Mouse (Mus musculus): ENCODE measurements around the gene Fam57a. TPM values are rescaled to one million over a fixed set of nuclear protein-coding genes. Genes with fewer than 3 reads are reported as not detected.

Gene Fam57a
- polyA plus RNA-seq (2016; fragmentation: Nextera tagmentation; extraction: Ambion mirVana), result 32.2 and 32.4 TPM in 2 replicates

- peak within 1 kb of the TSS; percentile 95 for H3K4me3 ChIP-seq
- no peaks in the 10 kb centered on the region for H3K27me3 ChIP-seq (ENCODE audit: low read depth, poor library complexity, severe bottlenecking)
- H3K9me3 ChIP-seq (replicated peaks), result no peaks in the 10 kb centered on the region
- H3K27ac ChIP-seq (replicated peaks), result peak within 1 kb of the TSS; percentile 85
- H3K4me1 ChIP-seq, result peaks cover 19% of the 10 kb centered on the region
- DNase-seq (ENCODE audit: low spot score), result peak; percentile 87
- no peaks in the 10 kb centered on the region for H3K36me3 ChIP-seq
- under 1% methylated on average over 37 of the region's 37 CpGs for WGBS
These were observed at the start of gene Fam57a, which contains the start of gene Vps53 for GRCm38 (mm10) chr11:76179495-76180145. Gene Fam57a, plus strand, starts transcription at chr11:76179671. Gene Vps53, minus strand, starts transcription at chr11:76179647.

GRCm38 (mm10) chr11:76130859-76131258 lies 48.6 kb upstream of the Fam57a start:
- Histone ChIP-seq H3K27me3 (ENCODE audit: low read depth, poor library complexity, severe bottlenecking) (no peaks in the 10 kb centered on the region), H3K4me1 (no peaks in the 10 kb centered on the region), H3K9me3 (replicated peaks) (no peaks in the 10 kb centered on the region), H3K27ac (replicated peaks) (no peak overlapping the region), H3K4me3 (no peak overlapping the region), H3K36me3 (peaks cover 40% of the 10 kb centered on the region)
- DNase-seq (ENCODE audit: low spot score), result no peak
- WGBS, result 85% methylated on average over 5 of the region's 5 CpGs

DNA sequence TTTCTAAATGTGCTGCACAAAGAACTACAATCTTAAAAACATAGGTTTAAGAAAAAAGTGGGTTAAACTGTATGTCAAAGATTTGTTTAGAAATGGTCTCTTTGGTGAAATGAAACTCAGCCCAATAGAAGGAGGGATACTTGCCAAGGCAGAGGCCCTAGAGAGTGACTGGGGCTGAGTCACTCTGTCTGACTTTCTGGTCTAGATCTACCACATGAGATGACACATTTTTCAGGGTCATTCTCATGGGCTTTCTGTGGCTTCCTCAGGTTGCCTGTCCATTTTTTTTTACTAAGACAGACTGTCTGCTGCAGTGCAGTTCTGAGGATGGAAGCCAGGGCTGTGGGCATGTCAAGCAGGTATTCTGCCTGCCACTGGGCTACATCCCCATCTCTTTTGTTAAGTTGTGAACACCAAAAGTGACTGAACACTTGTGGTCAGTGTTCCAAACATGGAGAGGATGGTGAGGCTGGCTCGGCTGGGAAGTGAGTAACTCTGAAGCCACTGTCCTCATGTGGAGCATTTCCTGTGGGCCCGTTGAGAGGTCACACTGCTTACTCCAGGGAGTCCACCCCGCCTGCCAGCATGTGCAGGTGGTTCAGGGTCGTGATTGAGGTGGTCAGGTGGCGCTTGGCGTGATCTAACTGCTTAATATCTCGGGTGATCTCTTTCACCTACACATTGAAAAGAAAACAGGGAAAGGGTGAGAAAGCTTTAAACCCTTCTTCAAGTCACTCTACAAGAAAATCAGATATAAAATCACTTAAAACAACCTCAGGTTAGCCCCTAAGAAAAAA lies 43.6 kb upstream of the Fam57a start:
- Histone ChIP-seq H3K27ac (replicated peaks) (no peak overlapping the region), H3K4me3 (no peak overlapping the region), H3K9me3 (replicated peaks) (no peaks in the 10 kb centered on the region), H3K4me1 (no peaks in the 10 kb centered on the region), H3K27me3 (ENCODE audit: low read depth, poor library complexity, severe bottlenecking) (no peaks in the 10 kb centered on the region), H3K36me3 (peaks cover 58% of the 10 kb centered on the region)
- no peak for DNase-seq (ENCODE audit: low spot score)
- WGBS, result 88% methylated on average over 7 of the region's 7 CpGs

- Histone ChIP-seq H3K9me3 (replicated peaks) (no peaks in the 10 kb centered on the region), H3K4me3 (no peak overlapping the region), H3K36me3 (peaks cover 49% of the 10 kb centered on the region), H3K27ac (replicated peaks) (no peak overlapping the region), H3K27me3 (ENCODE audit: low read depth, poor library complexity, severe bottlenecking) (no peaks in the 10 kb centered on the region), H3K4me1 (no peaks in the 10 kb centered on the region)
- no peak for DNase-seq (ENCODE audit: low spot score)
- 86% methylated on average over 3 of the region's 3 CpGs for WGBS
These were observed 41.5 kb upstream of the Fam57a start for GRCm38 (mm10) chr11:76137996-76138395.

- 93% methylated on average over 8 of the region's 8 CpGs for WGBS
- H3K4me3 ChIP-seq, result no peak overlapping the region
- no peaks in the 10 kb centered on the region for H3K9me3 ChIP-seq (replicated peaks)
- no peaks in the 10 kb centered on the region for H3K27me3 ChIP-seq (ENCODE audit: low read depth, poor library complexity, severe bottlenecking)
- peaks cover 9% of the 10 kb centered on the region; the same call in 1 of the 2 replicates for H3K36me3 ChIP-seq
- H3K4me1 ChIP-seq, result peaks cover 13% of the 10 kb centered on the region
- H3K27ac ChIP-seq (replicated peaks), result no peak overlapping the region
- no peak for DNase-seq (ENCODE audit: low spot score)
These were observed 35.1 kb upstream of the Fam57a start for GRCm38 (mm10) chr11:76144386-76144785.

DNA sequence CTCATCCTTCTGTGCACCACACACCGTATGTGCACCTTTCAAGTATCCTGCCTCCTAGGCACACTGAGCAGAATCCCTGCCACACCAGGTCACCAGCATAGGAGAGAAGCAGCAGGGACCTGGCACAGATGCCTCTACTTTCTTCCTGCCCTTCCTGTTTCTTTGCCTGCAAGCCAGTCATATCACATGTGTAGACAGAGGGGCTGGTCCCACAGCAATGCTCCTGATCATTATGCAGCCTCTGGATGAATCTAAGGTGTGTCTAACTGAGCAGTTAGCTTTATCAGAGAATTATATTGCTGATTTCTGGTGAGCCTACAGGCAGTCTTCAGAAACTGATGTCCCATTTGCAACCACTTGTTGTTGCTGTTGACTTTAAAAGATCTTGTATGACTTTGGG lies 34.3 kb upstream of the Fam57a start:
- DNase-seq (ENCODE audit: low spot score), result no peak
- H3K4me3 ChIP-seq, result no peak overlapping the region
- H3K27ac ChIP-seq (replicated peaks), result no peak overlapping the region
- H3K4me1 ChIP-seq, result peaks cover 13% of the 10 kb centered on the region
- H3K27me3 ChIP-seq (ENCODE audit: low read depth, poor library complexity, severe bottlenecking), result no peaks in the 10 kb centered on the region
- H3K9me3 ChIP-seq (replicated peaks), result no peaks in the 10 kb centered on the region
- WGBS, result 96% methylated on average over 1 of the region's 1 CpGs
- H3K36me3 ChIP-seq, result peaks cover 9% of the 10 kb centered on the region; the same call in 1 of the 2 replicates

GRCm38 (mm10) chr11:76146187-76147010 lies 33.1 kb upstream of the Fam57a start:
- H3K36me3 ChIP-seq, result peaks cover 9% of the 10 kb centered on the region; the same call in 1 of the 2 replicates
- DNase-seq (ENCODE audit: low spot score), result no peak
- H3K4me1 ChIP-seq, result peaks cover 13% of the 10 kb centered on the region
- H3K4me3 ChIP-seq, result no peak overlapping the region
- H3K27ac ChIP-seq (replicated peaks), result no peak overlapping the region
- H3K27me3 ChIP-seq (ENCODE audit: low read depth, poor library complexity, severe bottlenecking), result no peaks in the 10 kb centered on the region
- no peaks in the 10 kb centered on the region for H3K9me3 ChIP-seq (replicated peaks)
- WGBS, result 86% methylated on average over 8 of the region's 8 CpGs

GRCm38 (mm10) chr11:76148055-76149008 lies 31.1 kb upstream of the Fam57a start:
- Histone ChIP-seq H3K27me3 (ENCODE audit: low read depth, poor library complexity, severe bottlenecking) (no peaks in the 10 kb centered on the region), H3K4me3 (no peak overlapping the region), H3K36me3 (peaks cover 8% of the 10 kb centered on the region; the same call in 1 of the 2 replicates), H3K27ac (replicated peaks) (no peak overlapping the region), H3K9me3 (replicated peaks) (no peaks in the 10 kb centered on the region), H3K4me1 (peaks cover 13% of the 10 kb centered on the region)
- 92% methylated on average over 8 of the region's 8 CpGs for WGBS
- no peak for DNase-seq (ENCODE audit: low spot score)

DNA sequence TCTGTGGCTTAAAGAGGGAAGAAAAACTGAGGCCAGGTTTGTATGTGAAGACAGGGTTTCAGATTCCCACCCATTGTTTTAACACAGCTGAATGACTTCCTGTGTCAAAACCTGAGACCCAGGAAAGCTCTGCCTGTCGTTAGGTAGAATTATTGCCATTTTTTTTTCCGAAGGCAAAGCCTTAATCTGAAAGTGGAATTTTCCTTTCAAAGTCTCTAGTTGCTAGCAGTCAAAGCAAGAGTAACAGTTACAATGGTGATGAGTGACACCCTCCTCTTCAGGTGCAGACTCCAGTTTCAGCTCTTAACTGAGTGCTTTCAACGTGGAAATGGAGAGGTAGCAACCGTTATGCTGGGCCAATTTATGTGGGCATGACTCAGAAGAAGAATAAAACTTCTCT lies 28.5 kb upstream of the Fam57a start:
- 80% methylated on average over 4 of the region's 4 CpGs for WGBS
- H3K27me3 ChIP-seq (ENCODE audit: low read depth, poor library complexity, severe bottlenecking), result no peaks in the 10 kb centered on the region

GRCm38 (mm10) chr11:76153236-76153951 lies 26.1 kb upstream of the Fam57a start:
- Histone ChIP-seq H3K9me3 (replicated peaks) (no peaks in the 10 kb centered on the region), H3K27me3 (ENCODE audit: low read depth, poor library complexity, severe bottlenecking) (no peaks in the 10 kb centered on the region), H3K4me1 (peaks cover 7% of the 10 kb centered on the region), H3K27ac (replicated peaks) (no peak overlapping the region), H3K36me3 (peaks cover 25% of the 10 kb centered on the region), H3K4me3 (no peak overlapping the region)
- DNase-seq (ENCODE audit: low spot score), result no peak
- 88% methylated on average over 5 of the region's 5 CpGs for WGBS

More for the DNA sequence above, 28.5 kb upstream of the Fam57a start:
- Histone ChIP-seq H3K27ac (replicated peaks) (no peak overlapping the region), H3K36me3 (peaks cover 13% of the 10 kb centered on the region), H3K9me3 (replicated peaks) (no peaks in the 10 kb centered on the region), H3K4me3 (no peak overlapping the region), H3K4me1 (peaks cover 13% of the 10 kb centered on the region)
- DNase-seq (ENCODE audit: low spot score), result no peak

DNA sequence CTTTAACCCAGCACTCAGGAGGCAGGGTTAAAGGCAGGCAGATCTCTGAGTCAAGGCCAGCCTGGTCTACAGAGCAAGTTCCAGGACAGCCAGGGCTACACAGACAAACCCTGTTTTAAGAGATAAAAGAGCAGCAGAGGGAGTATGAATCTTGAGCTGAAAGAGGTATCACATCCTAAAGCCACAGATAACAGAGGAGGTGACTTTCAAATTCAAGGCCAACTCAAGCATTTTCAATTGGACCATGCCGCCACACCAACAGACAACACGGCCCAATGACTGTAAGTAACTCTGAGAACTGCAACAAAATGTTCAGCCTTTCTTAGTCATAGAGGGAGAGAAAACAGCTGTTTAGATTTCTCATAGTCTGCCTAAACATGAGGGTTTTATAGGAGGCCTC lies 25.3 kb upstream of the Fam57a start:
- H3K4me1 ChIP-seq, result no peaks in the 10 kb centered on the region
- H3K27ac ChIP-seq (replicated peaks), result no peak overlapping the region
- peaks cover 27% of the 10 kb centered on the region for H3K36me3 ChIP-seq
- no peaks in the 10 kb centered on the region for H3K9me3 ChIP-seq (replicated peaks)
- no peak for DNase-seq (ENCODE audit: low spot score)
- WGBS, result 92% methylated on average over 2 of the region's 2 CpGs
- H3K4me3 ChIP-seq, result no peak overlapping the region
- H3K27me3 ChIP-seq (ENCODE audit: low read depth, poor library complexity, severe bottlenecking), result no peaks in the 10 kb centered on the region

All from midbrain, embryonic 10.5 days (tissue).